Mouse (Mus musculus) stomach, postnatal 0 days (tissue): Measurements from ENCODE around the gene 1190005I06Rik. TPM values are rescaled to one million over a fixed set of nuclear protein-coding genes. Genes with fewer than 3 reads are reported as not detected.
A peak's percentile ranks its signal among the peaks of the same experiment; 100 is the strongest.

ENCODE experiments used
- ATAC-seq: fragments of 200-750 bp; cut with Nextera tagmentation; 2 replicates; pipeline ENCODE4 v1.8.0; 2017; ENCODE audit not compliant: low FRiP score, low TSS enrichment
- DNase-seq: peaks from one replicate; pipeline ENCODE4 v3.0.0-alpha.2; 2016; ENCODE audit warnings: low spot score
- H3K27ac ChIP-seq: fragments of 300-500 bp; sonication (generic); replicated peaks from 2 replicates; pipeline ENCODE4 v1.5.1; 2014; ENCODE audit warnings: mild to moderate bottlenecking, control low read depth
- H3K27me3 ChIP-seq: fragments of 300-500 bp; sonication (generic); 2 replicates; pipeline ENCODE4 v1.6.1; 2014; ENCODE audit warnings: low read length; ENCODE audit not compliant: control insufficient read depth, insufficient read depth
- H3K36me3 ChIP-seq: fragments of 300-500 bp; sonication (generic); 2 replicates; pipeline ENCODE4 v1.6.1; 2014; ENCODE audit warnings: low read length, mixed read lengths; ENCODE audit not compliant: control insufficient read depth, insufficient read depth
- H3K4me1 ChIP-seq: fragments of 300-500 bp; sonication (generic); replicated peaks from 2 replicates; pipeline ENCODE4 v1.6.1; 2014; ENCODE audit warnings: antibody characterized with exemption; ENCODE audit not compliant: control insufficient read depth, insufficient read depth
- H3K4me2 ChIP-seq: fragments of 300-500 bp; sonication (generic); replicated peaks from 2 replicates; pipeline ENCODE4 v1.6.1; 2014; ENCODE audit warnings: low read depth, mild to moderate bottlenecking, control low read depth, moderate library complexity
- H3K4me3 ChIP-seq: fragments of 300-500 bp; sonication (generic); 2 replicates; pipeline ENCODE4 v1.5.1; 2014; ENCODE audit warnings: low read depth, low read length, control low read depth
- H3K9ac ChIP-seq: fragments of 300-500 bp; sonication (generic); 2 replicates; pipeline ENCODE4 v1.6.1; 2014; ENCODE audit warnings: mild to moderate bottlenecking, low read length, control low read depth, mixed read lengths
- H3K9me3 ChIP-seq: fragments of 300-500 bp; sonication (generic); 2 replicates; pipeline ENCODE4 v1.6.1; 2016; ENCODE audit warnings: low read length; ENCODE audit not compliant: control insufficient read depth
- CTCF ChIP-seq: IDR thresholded peaks from 2 replicates; pipeline ENCODE4 v1.5.1; 2016; ENCODE audit warnings: antibody characterized with exemption, low read depth, mild to moderate bottlenecking, moderate library complexity
- EP300 ChIP-seq: optimal IDR thresholded peaks from 2 replicates; pipeline ENCODE3; 2016; ENCODE audit warnings: antibody characterized with exemption
- WGBS: fragments of 180-500 bp; shearing (Covaris S2); extraction: QIAGEN DNeasy Blood & Tissue Kit; methylation state at CpG from one replicate; pipeline ENCODE4 v1.1.7; 2014; 5-methylcytosine and 5-hydroxymethylcytosine counted together
- polyA plus RNA-seq: library from polyadenylated mRNA; unstranded; fragments of >200 nt; fragmentation: Nextera tagmentation; extraction: Ambion mirVana; gene quantifications from 2 replicates; pipeline ENCODE4 v1.2.1, GENCODE M21; 2015

1190005I06Rik gene
- polyA plus RNA-seq, 1 experiment from 2014 or later = 14.0 TPM

GRCm38 (mm10) chr8:120614491-120614890 is 32.9 kb downstream of the 1190005I06Rik start:
- Histone ChIP-seq H3K4me3 (no peak overlapping the region), H3K36me3 (no peaks in the 10 kb centered on the region), H3K9me3 (no peaks in the 10 kb centered on the region), H3K27me3 (no peaks in the 10 kb centered on the region), H3K4me1 (no peaks in the 10 kb centered on the region), H3K27ac (no peak overlapping the region), H3K9ac (no peak overlapping the region), H3K4me2 (no peak overlapping the region)
- ATAC-seq (no peak), DNase-seq (no peak)
- 84% methylated on average over 3 of the region's 3 CpGs for WGBS
- TF ChIP-seq EP300 = no peak
- peak; percentile 14; the same call in 1 of the 2 replicates for TF ChIP-seq CTCF

DNA sequence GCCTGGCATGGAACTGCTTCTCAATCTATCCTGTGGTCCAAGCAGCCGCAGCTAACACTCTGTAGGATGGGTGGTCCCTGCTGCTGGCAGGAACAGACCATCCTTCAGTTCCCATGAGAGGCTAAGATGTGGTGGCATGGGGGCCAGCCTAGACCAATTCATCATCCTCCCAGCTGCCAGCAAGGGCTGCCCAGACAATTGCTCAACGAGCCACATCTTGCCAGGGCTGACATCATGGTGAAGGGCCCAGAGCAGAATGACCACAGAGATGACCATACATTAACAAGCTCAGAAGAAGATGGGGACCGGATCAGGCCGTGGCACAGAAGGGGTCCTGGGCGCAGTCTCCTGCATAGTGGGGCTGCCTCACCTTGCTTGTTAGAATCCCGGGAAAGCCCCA is 36.6 kb downstream of the 1190005I06Rik start:
- TF ChIP-seq EP300 = no peak
- TF ChIP-seq CTCF = no peak
- no peaks in the 10 kb centered on the region for H3K36me3 ChIP-seq
- DNase-seq (no peak), ATAC-seq (no peak)
- no peaks in the 10 kb centered on the region for H3K27me3 ChIP-seq
- H3K4me3 ChIP-seq = no peak overlapping the region
- WGBS = 75% methylated on average over 6 of the region's 6 CpGs
- H3K4me2 ChIP-seq = no peak overlapping the region
- no peak overlapping the region for H3K27ac ChIP-seq
- no peaks in the 10 kb centered on the region for H3K4me1 ChIP-seq
- no peak overlapping the region for H3K9ac ChIP-seq
- H3K9me3 ChIP-seq = no peaks in the 10 kb centered on the region

GRCm38 (mm10) chr8:120607885-120608284 is 39.5 kb downstream of the 1190005I06Rik start:
- H3K9ac ChIP-seq = no peak overlapping the region
- H3K4me1 ChIP-seq = no peaks in the 10 kb centered on the region
- no peak for ATAC-seq
- peak; percentile 77 for DNase-seq
- H3K27me3 ChIP-seq = no peaks in the 10 kb centered on the region
- 8% methylated on average over 7 of the region's 7 CpGs for WGBS
- no peaks in the 10 kb centered on the region for H3K36me3 ChIP-seq
- H3K27ac ChIP-seq = no peak overlapping the region
- H3K9me3 ChIP-seq = no peaks in the 10 kb centered on the region
- TF ChIP-seq EP300 (no peak), CTCF (peak; percentile 92)
- H3K4me2 ChIP-seq = no peak overlapping the region
- no peak overlapping the region for H3K4me3 ChIP-seq

- Histone ChIP-seq H3K4me3 (no peak overlapping the region), H3K27ac (no peak overlapping the region), H3K9me3 (no peaks in the 10 kb centered on the region), H3K4me2 (no peak overlapping the region), H3K27me3 (no peaks in the 10 kb centered on the region), H3K9ac (no peak overlapping the region), H3K36me3 (no peaks in the 10 kb centered on the region), H3K4me1 (no peaks in the 10 kb centered on the region)
- ATAC-seq (no peak), DNase-seq (no peak)
- TF ChIP-seq EP300 (no peak), CTCF (no peak)
- 77% methylated on average over 9 of the region's 9 CpGs for WGBS
These were observed 40.0 kb downstream of the 1190005I06Rik start for GRCm38 (mm10) chr8:120607460-120607859.

- ATAC-seq = no peak
- Histone ChIP-seq H3K4me3 (no peak overlapping the region), H3K9ac (no peak overlapping the region), H3K27ac (no peak overlapping the region), H3K27me3 (no peaks in the 10 kb centered on the region), H3K36me3 (no peaks in the 10 kb centered on the region), H3K4me1 (peaks cover 3% of the 10 kb centered on the region; the same call in 1 of the 2 replicates), H3K9me3 (no peaks in the 10 kb centered on the region), H3K4me2 (no peak overlapping the region)
- no peak for TF ChIP-seq EP300
- no peak for TF ChIP-seq CTCF
- 40% methylated on average over 6 of the region's 6 CpGs for WGBS
- DNase-seq = no peak
These were observed 44.8 kb downstream of the 1190005I06Rik start for GRCm38 (mm10) chr8:120602672-120603071.

DNA sequence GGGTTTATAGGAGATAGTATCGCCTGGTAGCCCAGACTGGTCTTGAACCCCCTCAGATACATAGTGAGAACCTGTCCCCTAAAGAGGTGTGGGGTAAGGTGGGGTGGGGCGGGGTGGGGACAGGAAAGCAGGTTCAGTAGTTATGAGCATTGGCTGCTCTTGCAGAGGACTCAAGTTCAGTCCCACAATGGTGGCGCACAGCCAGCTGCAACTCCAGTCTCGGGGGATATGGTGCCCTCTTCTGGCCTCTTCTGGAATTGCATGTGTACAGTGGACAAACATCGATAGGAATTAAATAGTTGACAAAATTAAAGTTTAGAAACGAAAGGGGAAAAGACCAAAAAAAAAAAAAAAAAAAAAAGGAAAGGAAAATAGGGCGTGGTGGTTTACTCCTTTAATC is 47.9 kb downstream of the 1190005I06Rik start:
- DNase-seq (peak; percentile 86), ATAC-seq (no peak)
- H3K9ac ChIP-seq = no peak overlapping the region
- no peaks in the 10 kb centered on the region for H3K27me3 ChIP-seq
- 62% methylated on average over 7 of the region's 7 CpGs for WGBS
- no peak overlapping the region for H3K4me3 ChIP-seq
- TF ChIP-seq EP300 (no peak), CTCF (peak; percentile 82)
- no peaks in the 10 kb centered on the region for H3K9me3 ChIP-seq
- H3K4me1 ChIP-seq = peaks cover 3% of the 10 kb centered on the region; the same call in 1 of the 2 replicates
- no peak overlapping the region for H3K4me2 ChIP-seq
- H3K36me3 ChIP-seq = no peaks in the 10 kb centered on the region
- H3K27ac ChIP-seq = no peak overlapping the region
